Mouse (Mus musculus): ENCODE measurements around the gene Pdlim7.

Pdlim7 gene

GRCm38 (mm10) chr13:55516955-55517354, 3.5 kb upstream of the Pdlim7 start:
- peak; percentile 75 for DNase-seq

GRCm38 (mm10) chr13:55513828-55514227, 352 bp upstream of the Pdlim7 start:
- no peak for DNase-seq

GRCm38 (mm10) chr13:55512379-55513031, 971 bp downstream of the Pdlim7 start:
- DNase-seq: peak; percentile 71

GRCm38 (mm10) chr13:55511492-55511861, 2.0 kb downstream of the Pdlim7 start:
- DNase-seq: no peak

- DNase-seq: no peak
Measured at GRCm38 (mm10) chr13:55510668-55511491, 2.6 kb downstream of the Pdlim7 start.

- DNase-seq: no peak
Measured at GRCm38 (mm10) chr13:55510332-55510667, 3.2 kb downstream of the Pdlim7 start.

GRCm38 (mm10) chr13:55508531-55508930, 4.9 kb downstream of the Pdlim7 start:
- DNase-seq: no peak

GRCm38 (mm10) chr13:55507877-55508276, 5.6 kb downstream of the Pdlim7 start:
- no peak for DNase-seq

- DNase-seq: no peak
Measured at GRCm38 (mm10) chr13:55506697-55507096, 6.8 kb downstream of the Pdlim7 start.

- no peak for DNase-seq
Measured at GRCm38 (mm10) chr13:55505810-55506209, 7.7 kb downstream of the Pdlim7 start.

GRCm38 (mm10) chr13:55504390-55504789, 9.1 kb downstream of the Pdlim7 start:
- DNase-seq: no peak

- no peak for DNase-seq
Measured at GRCm38 (mm10) chr13:55502405-55502804, 11.1 kb downstream of the Pdlim7 start.

- no peak for DNase-seq
Measured at GRCm38 (mm10) chr13:55500575-55500974, 12.9 kb downstream of the Pdlim7 start.

- DNase-seq: no peak
Measured at GRCm38 (mm10) chr13:55498906-55499305, 14.6 kb downstream of the Pdlim7 start.

- no peak for DNase-seq
Measured at GRCm38 (mm10) chr13:55496661-55497060, 16.8 kb downstream of the Pdlim7 start.

GRCm38 (mm10) chr13:55495702-55496101, 17.8 kb downstream of the Pdlim7 start:
- DNase-seq: no peak

GRCm38 (mm10) chr13:55494883-55495621, 18.4 kb downstream of the Pdlim7 start:
- peak; percentile 84 for DNase-seq

GRCm38 (mm10) chr13:55494257-55494656, 19.2 kb downstream of the Pdlim7 start:
- DNase-seq: no peak

GRCm38 (mm10) chr13:55487578-55488498, 25.6 kb downstream of the Pdlim7 start, which contains the start of gene Dbn1:
Dbn1 (minus strand) TSS chr13:55488111.
- DNase-seq: no peak

- no peak for DNase-seq
Measured at GRCm38 (mm10) chr13:55486916-55487577, 26.4 kb downstream of the Pdlim7 start.

- DNase-seq: no peak
Measured at GRCm38 (mm10) chr13:55486029-55486794, 27.3 kb downstream of the Pdlim7 start.

All from cerebellum, adult 11-12 months (tissue).